Mouse (Mus musculus) cerebellum, postnatal 36 days (tissue): Measurements from ENCODE around the gene Pkig.
A peak's percentile ranks its signal among the peaks of the same experiment; 100 is the strongest.
"Not testable (repeated sequence)": the region's sequence is repeated elsewhere in the genome, so short reads cannot be mapped to it uniquely, and the experiment has no call there.

Experiments used
- DNase-seq, 2 experiments: peaks; one replicate each; pipeline ENCODE4 v3.0.0; 2021 to 2022; ENCODE audit warnings: mixed read lengths in 2 of 2

Gene Pkig

GRCm38 (mm10) chr2:163657975-163658886 is at the start of gene Pkig:
TSS of gene Pkig (plus strand) at chr2:163658386.
- DNase-seq: peak; percentile 90 to 92

- DNase-seq: peak; percentile 41 to 54
Measured at GRCm38 (mm10) chr2:163609281-163609975, 48.8 kb upstream of the Pkig start.

DNA sequence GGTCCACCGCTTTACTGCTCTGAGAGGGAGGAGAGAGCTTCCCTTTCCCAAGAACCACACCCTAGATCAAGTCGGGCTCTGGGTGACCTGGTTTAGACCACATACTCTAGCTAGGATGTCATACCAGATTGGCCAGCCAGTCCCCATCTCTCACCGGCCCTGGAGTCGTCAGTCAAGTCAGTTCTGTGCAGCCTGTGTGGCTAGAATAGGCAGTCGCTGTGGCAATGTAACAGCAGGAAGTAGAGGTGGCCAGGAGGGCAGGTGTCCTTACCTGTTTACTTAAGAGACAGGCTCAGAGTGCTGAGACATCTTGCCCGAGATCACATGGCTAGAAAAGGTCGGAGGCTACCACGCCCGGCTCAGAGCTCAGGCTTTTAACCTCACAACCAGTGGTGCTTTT is 47.0 kb upstream of the Pkig start:
- DNase-seq: no peak

DNA sequence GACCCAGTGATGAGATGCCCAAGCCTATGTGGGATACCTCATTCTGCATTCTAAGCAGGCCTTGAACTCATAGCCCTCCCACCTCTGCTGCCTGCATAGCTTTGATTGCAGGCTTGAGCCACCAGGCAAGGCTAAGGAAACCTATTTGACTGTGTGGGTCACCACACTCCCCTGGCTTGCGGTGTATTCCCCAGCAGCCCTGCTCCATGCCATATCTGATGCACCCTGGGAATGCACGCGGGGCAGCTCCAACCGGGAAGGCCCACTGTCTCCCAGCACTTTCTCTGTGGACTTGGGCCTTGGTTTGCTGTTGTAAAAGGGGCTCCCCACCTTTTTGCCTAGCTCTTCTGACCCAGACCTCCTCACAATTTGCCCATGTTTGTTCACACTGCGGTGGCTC is 45.0 kb upstream of the Pkig start:
- DNase-seq: no peak

- DNase-seq: no peak
Measured at GRCm38 (mm10) chr2:163613990-163614389, 44.2 kb upstream of the Pkig start.

GRCm38 (mm10) chr2:163615401-163615800 is 42.8 kb upstream of the Pkig start:
- no peak for DNase-seq

DNA sequence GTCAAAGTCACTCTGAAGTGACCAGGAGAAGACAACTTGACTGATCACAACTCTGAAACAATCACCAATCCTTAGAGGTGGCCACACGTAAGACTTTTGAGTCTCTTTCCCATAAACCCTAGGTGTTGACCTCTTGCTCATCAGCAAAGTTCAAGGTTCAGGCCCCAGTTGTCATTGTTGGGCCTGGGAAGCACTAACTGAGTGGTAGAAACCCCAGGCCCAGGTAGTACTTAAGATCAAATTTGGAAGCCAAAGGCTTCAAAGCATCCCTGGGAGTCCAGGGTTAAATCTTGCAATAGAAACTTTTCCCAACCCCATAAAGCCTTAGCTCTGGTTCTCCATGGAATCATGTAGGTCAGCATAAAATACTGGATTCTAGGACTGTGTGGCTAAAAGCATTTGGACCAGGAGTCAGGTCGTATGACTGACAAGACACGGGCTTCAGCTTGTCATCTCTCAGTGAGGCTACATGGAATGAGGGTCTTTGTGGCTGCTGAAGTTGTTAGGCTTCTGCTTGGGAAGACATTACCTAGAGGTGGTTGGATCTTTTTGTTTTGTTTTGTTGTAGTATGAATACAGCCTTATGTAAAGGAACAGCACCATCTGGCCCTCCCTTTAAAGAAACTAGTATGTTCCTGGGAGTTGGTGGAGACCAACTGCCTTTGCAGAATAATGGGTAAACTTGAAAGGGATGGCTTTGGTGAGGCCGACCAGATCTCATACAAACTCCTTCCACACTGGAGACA is 42.1 kb upstream of the Pkig start:
- DNase-seq: no peak

- no peak for DNase-seq
Measured at GRCm38 (mm10) chr2:163616652-163617227, 41.4 kb upstream of the Pkig start.

DNA sequence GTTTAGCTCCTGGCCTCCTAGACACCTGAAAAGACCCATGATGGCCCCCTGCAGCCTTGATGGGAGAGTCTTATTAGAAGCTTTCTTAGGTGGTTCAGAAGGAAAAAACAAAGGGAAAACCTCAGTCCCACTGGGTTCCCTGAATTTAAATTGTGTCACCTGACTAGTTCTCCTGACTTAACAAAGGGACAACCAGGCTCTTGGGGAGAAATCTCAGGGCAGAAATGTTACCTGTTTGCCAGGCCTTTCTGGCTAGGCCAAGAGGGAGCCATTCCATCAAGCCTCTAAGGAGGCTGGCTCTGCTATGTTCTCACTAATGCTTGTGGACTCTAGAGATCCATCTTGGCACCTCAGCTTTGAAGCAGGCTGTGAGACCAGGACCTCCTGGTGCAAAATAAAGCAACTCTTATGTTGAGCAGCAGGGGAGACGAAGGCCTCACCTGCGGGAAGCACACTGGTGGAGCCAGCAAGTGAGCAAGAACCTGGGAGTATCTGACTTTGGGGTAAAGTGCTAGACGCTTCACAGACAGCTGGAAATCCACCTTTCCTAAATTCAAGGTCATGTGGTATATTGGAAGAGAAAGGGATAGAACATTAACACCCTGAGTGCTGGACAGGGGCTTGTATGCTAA is 40.8 kb upstream of the Pkig start:
- no peak for DNase-seq

GRCm38 (mm10) chr2:163617874-163618273 is 40.3 kb upstream of the Pkig start:
- no peak for DNase-seq

DNA sequence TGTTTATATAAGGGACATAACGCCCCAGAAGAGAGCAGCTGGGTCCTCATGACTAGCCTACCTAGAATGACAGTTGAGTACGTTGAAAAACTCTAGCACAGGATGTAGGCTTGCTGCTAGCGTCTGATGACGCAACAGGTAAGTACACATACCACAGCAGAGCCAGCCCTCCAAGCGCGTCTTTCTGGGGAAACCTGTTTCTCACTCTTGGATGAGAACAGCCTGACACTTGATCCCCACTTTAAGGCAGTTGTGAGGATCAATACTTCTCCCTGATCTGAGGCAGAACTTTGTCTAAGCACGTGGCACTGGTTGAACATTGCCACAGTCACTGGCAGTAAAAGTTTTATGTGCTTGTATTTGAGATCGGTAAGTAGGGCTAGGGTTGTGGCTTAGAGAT is 37.7 kb upstream of the Pkig start:
- DNase-seq: no peak

DNA sequence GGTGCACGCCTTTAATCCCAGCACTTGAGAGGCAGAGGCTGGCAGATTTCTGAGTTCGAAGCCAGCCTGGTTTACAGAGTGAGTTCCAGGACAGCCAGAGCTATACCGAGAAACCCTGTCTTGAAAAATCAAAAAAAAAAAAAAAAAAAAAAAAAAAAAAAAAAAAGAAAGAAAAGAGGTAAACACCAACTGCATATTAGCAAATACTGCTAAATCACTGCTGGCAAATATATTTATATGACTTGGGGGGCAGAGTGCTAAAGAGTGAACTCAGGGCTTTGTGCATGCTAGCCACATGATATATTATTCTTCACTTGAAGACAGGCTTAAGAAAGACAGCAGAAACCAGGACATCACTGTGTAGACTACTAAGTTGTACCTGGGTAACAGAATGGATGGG is 36.8 kb upstream of the Pkig start:
- DNase-seq: not testable (repeated sequence)

DNA sequence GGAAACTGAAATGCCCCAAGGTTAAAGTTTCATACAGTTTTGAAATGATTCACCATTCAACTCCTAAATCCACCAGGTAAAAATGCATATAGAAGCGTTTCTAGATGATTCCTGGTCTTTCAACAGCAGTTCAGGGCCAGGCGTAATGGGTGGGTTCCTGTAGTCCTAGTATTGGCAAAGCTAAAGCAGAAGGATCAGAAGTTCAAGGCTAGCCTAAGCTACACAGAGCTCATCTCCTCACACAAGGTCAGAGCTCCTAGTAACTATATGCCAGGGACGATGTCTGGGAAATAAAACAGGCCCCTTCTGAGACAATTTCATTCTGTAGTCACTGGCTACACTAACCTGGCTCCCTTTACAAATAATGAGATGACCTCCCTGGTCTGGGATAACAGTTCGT is 27.0 kb upstream of the Pkig start:
- DNase-seq: no peak

GRCm38 (mm10) chr2:163631715-163632114 is 26.5 kb upstream of the Pkig start:
- DNase-seq: no peak

- DNase-seq: no peak
Measured at GRCm38 (mm10) chr2:163634211-163634610, 24.0 kb upstream of the Pkig start.

DNA sequence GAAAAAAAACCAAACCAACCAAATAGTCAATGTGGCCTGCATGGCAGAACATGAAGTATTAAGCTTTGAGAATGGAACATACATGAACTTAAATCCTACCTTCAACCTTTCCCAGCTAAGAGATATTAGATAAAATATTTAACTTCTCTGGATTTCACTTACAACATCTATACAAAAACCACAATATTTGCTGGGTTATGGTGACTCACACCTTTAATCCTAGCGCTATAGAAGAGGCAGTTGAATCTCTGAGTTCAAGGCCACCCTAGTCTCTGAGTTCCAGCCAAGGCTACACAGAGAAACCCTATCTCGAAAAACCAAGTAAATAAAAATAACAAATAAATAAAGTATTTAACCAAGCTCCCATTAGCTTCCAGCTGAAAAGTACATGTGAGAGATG is 22.1 kb upstream of the Pkig start:
- DNase-seq: no peak

DNA sequence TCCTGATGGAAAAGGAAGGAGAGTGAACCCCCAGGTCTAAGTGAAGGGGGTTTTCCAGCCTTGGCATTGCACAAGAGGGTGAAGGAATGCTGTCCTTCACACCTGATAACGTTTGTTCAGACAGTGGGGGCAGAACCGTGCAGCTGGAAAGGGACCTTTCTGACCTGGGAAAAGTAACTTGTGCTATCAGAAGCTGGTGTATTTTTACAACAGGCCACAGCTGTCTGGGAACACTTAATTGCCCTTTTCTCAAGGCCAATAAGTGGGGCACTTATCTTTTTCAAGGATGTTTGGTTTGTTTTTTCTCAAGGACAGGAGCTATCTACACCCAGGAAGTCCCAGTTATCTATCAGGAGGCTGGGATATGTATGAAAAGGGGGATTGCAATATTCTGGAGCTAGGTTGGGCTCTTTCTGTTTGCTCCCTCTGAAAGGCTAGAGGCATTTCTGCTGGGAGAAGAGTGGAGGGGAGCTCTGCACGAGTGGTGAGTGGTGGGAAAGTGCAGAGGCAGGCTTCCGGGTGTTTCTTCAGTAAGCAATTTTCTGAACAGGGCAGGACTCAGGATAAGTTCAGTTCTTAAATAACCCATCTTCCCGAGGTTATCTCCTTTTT is 20.4 kb upstream of the Pkig start:
- no peak for DNase-seq

GRCm38 (mm10) chr2:163640493-163640892 is 17.7 kb upstream of the Pkig start:
- DNase-seq: no peak

GRCm38 (mm10) chr2:163641681-163642080 is 16.5 kb upstream of the Pkig start:
- DNase-seq: no peak

DNA sequence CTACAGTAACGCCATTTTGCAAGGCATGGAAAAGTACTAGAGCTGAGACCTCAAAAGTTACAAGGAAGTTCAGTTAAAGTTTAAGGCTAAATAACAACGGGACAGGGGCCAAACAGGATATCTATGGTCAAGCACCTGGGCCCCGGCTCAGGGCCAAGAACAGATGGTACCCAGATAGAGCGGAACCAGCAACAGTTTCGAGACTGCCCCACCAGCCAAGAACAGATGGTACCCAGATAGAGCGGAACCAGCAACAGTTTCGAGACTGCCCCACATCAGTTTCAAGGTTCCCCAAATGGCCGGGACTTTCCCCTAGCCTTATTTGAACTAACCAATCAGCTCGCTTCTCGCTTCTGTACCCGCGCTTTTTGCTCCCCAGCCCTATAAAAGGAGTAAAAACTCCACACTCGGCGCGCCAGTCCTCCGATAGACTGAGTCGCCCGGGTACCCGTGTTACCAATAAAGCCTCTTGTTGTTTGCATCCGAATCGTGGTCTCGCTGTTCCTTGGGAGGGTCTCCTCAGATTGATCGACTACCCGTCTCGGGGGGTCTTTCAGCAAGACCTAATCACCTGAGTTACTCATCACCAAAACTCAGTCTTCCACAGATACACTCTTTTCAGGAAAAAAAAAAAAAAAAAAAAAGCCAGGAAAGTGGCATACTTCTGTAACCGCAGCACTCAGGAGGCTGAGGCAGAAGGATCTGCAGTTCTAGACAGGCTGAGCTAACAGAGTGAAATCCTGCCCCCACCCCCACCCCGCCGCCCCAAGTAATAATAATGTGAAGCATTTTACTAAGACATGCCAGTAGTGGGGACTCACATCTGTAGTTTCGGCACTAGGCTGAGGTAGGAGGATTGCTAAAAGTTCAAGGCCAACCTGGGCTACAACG is 15.3 kb upstream of the Pkig start:
- DNase-seq: peak; percentile 70 to 76

GRCm38 (mm10) chr2:163643576-163643971 is 14.6 kb upstream of the Pkig start:
- DNase-seq: no peak
